In the genomic region with DNA sequence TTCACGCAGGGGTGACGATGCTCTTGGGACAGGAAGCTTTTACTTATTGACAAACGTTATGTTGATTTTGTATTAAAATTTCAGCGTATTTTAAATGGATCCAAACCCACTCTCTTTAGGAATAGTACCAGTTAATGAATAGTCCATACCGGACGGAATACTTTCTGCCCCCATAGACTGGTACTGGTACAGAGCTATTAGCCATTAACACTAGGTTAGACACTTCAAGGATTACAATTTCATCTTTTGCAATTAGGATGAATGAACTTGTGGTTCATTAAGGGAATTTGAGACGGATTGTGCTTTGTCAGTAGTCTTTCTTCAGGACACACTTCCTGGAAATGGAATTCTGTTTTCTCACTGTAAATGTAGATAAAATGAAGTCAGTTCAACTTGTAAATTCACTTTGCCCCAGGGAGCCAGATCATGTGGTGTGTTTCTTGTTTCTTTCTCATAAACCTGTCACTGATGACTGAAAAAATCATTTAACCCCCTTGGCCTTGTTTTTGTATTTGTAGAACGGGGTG, we compare ENCODE assay signal across 8 mouse cellular contexts. TPM values are rescaled to one million over a fixed set of nuclear protein-coding genes. Genes with fewer than 3 reads are reported as not detected.
DNase-seq lines count a peak whose midpoint lies in the region; ATAC-seq and TF ChIP-seq lines count a peak whose summit lies in the region.

No protein-coding gene starts in this region.

- TF ChIP-seq POLR2A in testis, adult 2 months (IDR thresholded peaks at IDR 0.05; ENCODE audit: control insufficient read depth, low read depth, low read length) = no peak

- ATAC-seq in liver, embryonic 12.5 days = no peak

- H3K27ac ChIP-seq in gastrocnemius, adult 2 months = peak overlapping the region; percentile 99
- no peak overlapping the region for H3K27ac ChIP-seq in testis, adult 2 months (ENCODE audit: control insufficient read depth, insufficient read depth, low read depth, low read length)
- peak overlapping the region; percentile 92 for H3K27ac ChIP-seq in liver, embryonic 12.5 days

- peak overlapping the region; percentile 79 for H3K4me2 ChIP-seq in liver, embryonic 12.5 days

- no peak for DNase-seq in gastrocnemius, adult 2 months
- no peak for DNase-seq in gastrocnemius, adult 18-20 months (ENCODE audit: low spot score)
- DNase-seq in testis, postnatal 14 days (ENCODE audit: low spot score) = no peak
- DNase-seq in adrenal gland, postnatal 10 days = no peak
- no peak for DNase-seq in left cerebral cortex, postnatal 25 days (ENCODE audit: low spot score in 2 of 2)
- no peak for DNase-seq in urinary bladder, postnatal 36 days (ENCODE audit: low spot score in 2 of 2)

- H3K9ac ChIP-seq in liver, embryonic 12.5 days = peak overlapping the region; percentile 82

- H3K4me3 ChIP-seq in gastrocnemius, adult 2 months = peak overlapping the region; percentile 78
- peak overlapping the region; percentile 100 for H3K4me3 ChIP-seq in testis, adult 2 months (ENCODE audit: control insufficient read depth, low read depth, low read length)
- H3K4me3 ChIP-seq in liver, embryonic 12.5 days = peak overlapping the region; percentile 75

- H3K36me3 ChIP-seq in testis, adult 2 months (ENCODE audit: control insufficient read depth, insufficient read depth, low read length) = no peaks in the 10 kb centered on the region
- peaks cover 23% of the 10 kb centered on the region for H3K36me3 ChIP-seq in liver, embryonic 12.5 days

- H3K4me1 ChIP-seq in testis, adult 2 months (ENCODE audit: control insufficient read depth, insufficient read depth, low read length) = peaks cover 3% of the 10 kb centered on the region
- peaks cover 71% of the 10 kb centered on the region for H3K4me1 ChIP-seq in liver, embryonic 12.5 days

- H3K9me3 ChIP-seq in liver, embryonic 12.5 days (replicated peaks) = no peaks in the 10 kb centered on the region

- TF ChIP-seq CTCF in gastrocnemius, adult 2 months (IDR thresholded peaks at IDR 0.05) = no peak
- no peak for TF ChIP-seq CTCF in testis, adult 2 months (IDR thresholded peaks at IDR 0.05; ENCODE audit: control insufficient read depth, insufficient read depth, insufficient replicate concordance, low read depth, low read length)

- WGBS in liver, embryonic 12.5 days (ENCODE audit: insufficient replicate concordance) = 3% methylated on average over 8 of the region's 8 CpGs

- no peaks in the 10 kb centered on the region for H3K27me3 ChIP-seq in testis, adult 2 months (ENCODE audit: control insufficient read depth, insufficient read depth, low read length)
- H3K27me3 ChIP-seq in liver, embryonic 12.5 days (replicated peaks) = 0 out of 2 replicates have a peak, but pooled peaks cover 13% of the 10 kb centered on the region

- intact Hi-C loops in gastrocnemius, adult 2 months (cut with DNase I) = no loop called here
- intact Hi-C loops in left cerebral cortex, postnatal 25 days (cut with DNase I) = loop anchor here (5.0 kb wide), 1 partner anchor 54 kb away; no protein-coding TSS in a partner anchor

RNA-seq across cellular contexts. Expression of a gene that starts 0.9 kb away (rescaled TPM):
- total RNA-seq in gastrocnemius, adult 2 months (2021) = 10 to 100 TPM; 51.3 to 67.3 TPM
- 10 to 100 TPM; 55.6 to 59.9 TPM for total RNA-seq in gastrocnemius, adult 18-20 months (2021)
- 2.4 and 3.3 TPM in 2 replicates for polyA plus RNA-seq in testis, adult 2 months (2012; rRNA removed)
- 45.1 and 47.0 TPM in 2 replicates for polyA plus RNA-seq in liver, embryonic 12.5 days (2016; fragmentation: Nextera tagmentation; extraction: Ambion mirVana)
- total RNA-seq in adrenal gland, postnatal 10 days (2021) = 10 to 100 TPM; 25.2 to 29.2 TPM
- total RNA-seq in left cerebral cortex, postnatal 25 days (2021) = 10 to 100 TPM; 42.6 to 43.1 TPM
